Mouse (Mus musculus) thymus, adult 2 months (tissue): ENCODE measurements at regions not wholly inside any gene's neighbourhood (a gene's known extent, or its start where the extent isn't known, plus 50 kb on each side); places are given as distances from the start of the nearest gene placed in this dataset.

Experiments used
- DNase-seq: peaks from one replicate; pipeline ENCODE4 v3.0.0; 2021
- H3K27ac ChIP-seq: fragments of 200-500 bp; 2 replicates; pipeline ENCODE4 v1.5.1; 2012; ENCODE audit warnings: low read length, control low read depth; ENCODE audit not compliant: control insufficient read depth, insufficient read depth
- H3K27me3 ChIP-seq: fragments of 200-500 bp; 2 replicates; pipeline ENCODE4 v1.6.1; 2012; ENCODE audit warnings: mild to moderate bottlenecking, low read length, moderate library complexity, mixed read lengths; ENCODE audit not compliant: control insufficient read depth, insufficient read depth
- H3K36me3 ChIP-seq: fragments of 200-500 bp; 2 replicates; pipeline ENCODE4 v1.6.1; 2012; ENCODE audit warnings: mild to moderate bottlenecking, low read length, moderate library complexity; ENCODE audit not compliant: control insufficient read depth, insufficient read depth
- H3K4me1 ChIP-seq: fragments of 200-500 bp; replicated peaks from 2 replicates; pipeline ENCODE4 v1.6.1; 2012; ENCODE audit warnings: low read length; ENCODE audit not compliant: control insufficient read depth, insufficient read depth
- H3K4me3 ChIP-seq: fragments of 200-500 bp; 2 replicates; pipeline ENCODE4 v1.5.1; 2012; ENCODE audit warnings: mild to moderate bottlenecking, low read length, control low read depth, moderate library complexity; ENCODE audit not compliant: control insufficient read depth, insufficient read depth
- CTCF ChIP-seq: fragments of 200-500 bp; IDR thresholded peaks from 2 replicates; pipeline ENCODE4 v1.5.1; 2012; ENCODE audit warnings: mild to moderate bottlenecking, control low read depth, low read length, moderate library complexity, borderline replicate concordance; ENCODE audit not compliant: control insufficient read depth, poor library complexity, insufficient read depth; ENCODE audit errors: extremely low read depth
- POLR2A ChIP-seq: fragments of 200-500 bp; IDR thresholded peaks from 2 replicates; pipeline ENCODE4 v1.6.1; 2012; ENCODE audit warnings: mild to moderate bottlenecking, low read length, control low read depth, moderate library complexity; ENCODE audit not compliant: control insufficient read depth, poor library complexity, insufficient read depth; ENCODE audit errors: extremely low read depth
- WGBS: fragments of 180-500 bp; shearing (Covaris S2); methylation state at CpG from one replicate; pipeline ENCODE4 v1.1.7; 2018; 5-methylcytosine and 5-hydroxymethylcytosine counted together

- Histone ChIP-seq H3K27ac (no peak overlapping the region), H3K27me3 (no peaks in the 10 kb centered on the region; the same call in 1 of the 2 replicates), H3K4me3 (no peak overlapping the region), H3K4me1 (no peaks in the 10 kb centered on the region), H3K36me3 (no peaks in the 10 kb centered on the region)
- no peak for DNase-seq
- WGBS, result 92% methylated on average over 4 of the region's 4 CpGs
- TF ChIP-seq POLR2A, result no peak
- TF ChIP-seq CTCF, result no peak
Measured at GRCm38 (mm10) chr9:61810456-61810855, 103.9 kb downstream of the Rplp1 start.

DNA sequence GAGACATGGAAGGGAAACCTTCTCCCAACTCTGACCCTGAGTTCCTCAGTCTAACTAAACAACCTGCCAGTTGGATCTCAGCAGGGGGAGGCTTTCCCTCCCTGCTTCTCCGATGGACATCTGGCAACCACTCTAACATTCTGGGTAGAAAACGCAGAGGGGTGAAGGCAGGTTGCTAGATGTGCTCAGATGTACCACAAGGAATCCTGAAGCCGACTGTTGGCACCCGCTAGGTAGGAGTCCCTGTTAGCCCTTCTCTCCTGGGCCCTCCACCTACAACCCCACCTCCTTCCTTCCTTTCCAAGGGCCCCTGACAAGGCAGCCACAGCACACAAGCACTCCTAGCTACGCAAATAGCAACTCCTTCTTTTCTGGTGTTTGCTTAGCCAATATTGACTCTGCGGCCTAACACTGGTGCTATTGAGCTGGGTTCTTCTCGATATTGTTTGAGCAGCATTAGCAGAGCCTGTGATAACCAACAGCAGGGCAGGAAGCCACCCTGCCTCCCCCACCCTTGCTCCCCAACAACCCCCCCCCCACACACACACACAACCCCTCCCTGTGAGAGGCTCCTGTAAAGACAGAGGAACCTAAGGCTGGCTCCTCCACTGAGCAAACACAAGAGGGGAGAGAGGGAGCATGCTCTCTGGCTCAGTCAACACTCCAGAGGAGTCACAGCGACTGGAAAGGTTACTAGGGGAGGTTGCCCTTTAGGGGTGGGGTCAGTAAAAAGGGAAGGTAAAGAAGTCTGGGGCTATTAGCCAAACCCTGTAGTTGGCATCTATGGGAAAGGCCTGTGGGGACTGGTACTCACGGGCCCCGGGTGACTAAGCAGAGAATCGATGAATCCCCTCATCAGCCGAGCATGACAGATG, 105.8 kb downstream of the Rplp1 start:
- no peak for DNase-seq
- 76% methylated on average over 12 of the region's 12 CpGs for WGBS
- no peaks in the 10 kb centered on the region for H3K27me3 ChIP-seq
- no peak overlapping the region for H3K4me3 ChIP-seq
- H3K36me3 ChIP-seq, result no peaks in the 10 kb centered on the region
- no peak for TF ChIP-seq POLR2A
- no peak for TF ChIP-seq CTCF
- H3K27ac ChIP-seq, result no peak overlapping the region
- no peaks in the 10 kb centered on the region for H3K4me1 ChIP-seq

- DNase-seq, result no peak
- H3K27me3 ChIP-seq, result no peaks in the 10 kb centered on the region
- 95% methylated on average over 2 of the region's 2 CpGs for WGBS
Measured at GRCm38 (mm10) chr9:61805971-61806370, 108.4 kb downstream of the Rplp1 start.

GRCm38 (mm10) chr9:61803555-61803954, 110.8 kb downstream of the Rplp1 start:
- Histone ChIP-seq H3K27me3 (no peaks in the 10 kb centered on the region), H3K27ac (no peak overlapping the region), H3K36me3 (no peaks in the 10 kb centered on the region), H3K4me3 (no peak overlapping the region), H3K4me1 (0 out of 2 replicates have a peak, but pooled peaks cover under 1% of the 10 kb centered on the region)
- TF ChIP-seq POLR2A, result no peak
- TF ChIP-seq CTCF, result no peak
- 91% methylated on average over 3 of the region's 3 CpGs for WGBS
- no peak for DNase-seq

More at GRCm38 (mm10) chr9:61805971-61806370, 108.4 kb downstream of the Rplp1 start:
- no peaks in the 10 kb centered on the region for H3K36me3 ChIP-seq
- no peaks in the 10 kb centered on the region for H3K4me1 ChIP-seq
- H3K4me3 ChIP-seq, result no peak overlapping the region
- TF ChIP-seq CTCF, result no peak
- TF ChIP-seq POLR2A, result no peak
- H3K27ac ChIP-seq, result no peak overlapping the region

GRCm38 (mm10) chr9:61802694-61803093, 111.6 kb downstream of the Rplp1 start:
- TF ChIP-seq POLR2A (no peak), CTCF (no peak)
- Histone ChIP-seq H3K27me3 (no peaks in the 10 kb centered on the region), H3K4me1 (0 out of 2 replicates have a peak, but pooled peaks cover 2% of the 10 kb centered on the region), H3K4me3 (no peak overlapping the region), H3K36me3 (no peaks in the 10 kb centered on the region), H3K27ac (no peak overlapping the region)
- DNase-seq, result no peak
- 90% methylated on average over 5 of the region's 5 CpGs for WGBS

GRCm38 (mm10) chr9:61799535-61799934, 114.8 kb downstream of the Rplp1 start:
- no peaks in the 10 kb centered on the region for H3K36me3 ChIP-seq
- WGBS, result 86% methylated on average over 1 of the region's 1 CpGs
- DNase-seq, result no peak
- TF ChIP-seq POLR2A, result no peak
- TF ChIP-seq CTCF, result no peak
- 0 out of 2 replicates have a peak, but pooled peaks cover 2% of the 10 kb centered on the region for H3K4me1 ChIP-seq
- no peak overlapping the region for H3K27ac ChIP-seq
- no peaks in the 10 kb centered on the region for H3K27me3 ChIP-seq
- no peak overlapping the region for H3K4me3 ChIP-seq
